Comparison of ENCODE assay signal across 14 mouse cellular contexts in the genomic region with DNA sequence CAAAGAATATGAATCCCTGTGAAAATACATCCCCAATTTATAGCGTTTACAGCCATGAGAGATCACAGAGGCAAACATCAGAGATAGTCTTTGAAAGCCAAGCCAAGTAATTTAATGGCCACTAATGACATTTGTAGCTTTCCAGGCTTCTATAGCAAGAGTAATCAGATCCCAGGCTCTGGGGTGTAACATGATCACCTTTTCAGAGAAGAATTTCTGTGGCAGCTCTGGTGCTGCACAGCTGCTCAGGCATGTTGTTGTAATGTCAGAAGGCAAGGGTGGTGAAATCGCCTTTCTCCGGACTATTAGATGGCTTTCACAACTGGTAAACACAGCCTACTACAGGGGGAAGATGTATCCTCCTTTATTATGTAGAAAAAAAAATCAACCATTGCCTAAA.
DNase-seq lines count a peak whose midpoint lies in the region; ATAC-seq and TF ChIP-seq lines count a peak whose summit lies in the region.
"Had no signal": no experiment of that assay in that cellular context is flagged by ENCODE, and none has a peak within 500 bp of the region (broad histone marks: within the 10 kb centered on the region; RNA-seq: fewer than 3 reads in every experiment).

No protein-coding gene starts in this region.

- no peak for TF ChIP-seq CTCF in cerebellum, adult 2 months (IDR thresholded peaks at IDR 0.05; ENCODE audit: borderline replicate concordance, insufficient read depth, low read depth, low read length)

- DNase-seq in hindlimb bud, embryonic 11.5 days (ENCODE audit: extremely low spot score, low read depth, low spot score), result peak; percentile 54
- no peak for DNase-seq in frontal cortex, adult 2 months (ENCODE audit: extremely low spot score in 1 of 2, low spot score in 1 of 2)
- no peak for DNase-seq in cerebellum, adult 2 months
- no peak for DNase-seq in spleen, postnatal 36 days (ENCODE audit: low spot score in 2 of 2)
- DNase-seq: cerebellum, adult 8-10 months; heart, postnatal 14 days; lung, embryonic 14.5 days; right cerebral cortex, postnatal 4 days had no signal

- H3K4me3 ChIP-seq in forebrain, embryonic 15.5 days, result no peak overlapping the region
- no peak overlapping the region for H3K4me3 ChIP-seq in forebrain, embryonic 12.5 days (replicated peaks)
- H3K4me3 ChIP-seq in neural tube, embryonic 12.5 days, result no peak overlapping the region
- no peak overlapping the region for H3K4me3 ChIP-seq in neural tube, embryonic 15.5 days (replicated peaks)
- H3K4me3 ChIP-seq in cerebellum, adult 2 months (replicated peaks; ENCODE audit: insufficient read depth, low read depth, low read length), result no peak overlapping the region
- H3K4me3 ChIP-seq: intestine, embryonic 15.5 days had no signal

- ATAC-seq in forebrain, embryonic 15.5 days (replicated peaks), result 0 out of 2 replicates have a peak, but pooled peaks have one; percentile 29
- no peak for ATAC-seq in forebrain, embryonic 12.5 days (ENCODE audit: low FRiP score)
- no peak for ATAC-seq in neural tube, embryonic 12.5 days (ENCODE audit: low FRiP score, low read depth)
- no peak for ATAC-seq in neural tube, embryonic 15.5 days (ENCODE audit: low FRiP score)
- ATAC-seq: intestine, embryonic 15.5 days had no signal

- no peak overlapping the region for H3K4me2 ChIP-seq in forebrain, embryonic 15.5 days (replicated peaks)
- H3K4me2 ChIP-seq in forebrain, embryonic 12.5 days, result no peak overlapping the region
- no peak overlapping the region for H3K4me2 ChIP-seq in neural tube, embryonic 12.5 days (replicated peaks)
- no peak overlapping the region for H3K4me2 ChIP-seq in neural tube, embryonic 15.5 days
- H3K4me2 ChIP-seq: intestine, embryonic 15.5 days; lung, embryonic 14.5 days had no signal

- no peak for TF ChIP-seq POLR2A in cerebellum, adult 2 months (IDR thresholded peaks at IDR 0.05; ENCODE audit: borderline replicate concordance, insufficient read depth, low read length)

- H3K27ac ChIP-seq in forebrain, embryonic 15.5 days (replicated peaks), result peak overlapping the region; percentile 77
- H3K27ac ChIP-seq in forebrain, embryonic 12.5 days, result no peak overlapping the region; the same call in 1 of the 2 replicates
- H3K27ac ChIP-seq in neural tube, embryonic 12.5 days, result 0 out of 2 replicates have a peak overlapping the region, but pooled peaks have one; percentile 15
- no peak overlapping the region; the same call in 1 of the 2 replicates for H3K27ac ChIP-seq in neural tube, embryonic 15.5 days (replicated peaks)
- H3K27ac ChIP-seq in cerebellum, adult 2 months (ENCODE audit: insufficient read depth, low read length), result no peak overlapping the region
- H3K27ac ChIP-seq: intestine, embryonic 15.5 days had no signal

- WGBS in forebrain, embryonic 15.5 days, result 71% methylated on average over 3 of the region's 3 CpGs
- 70% methylated on average over 3 of the region's 3 CpGs for WGBS in forebrain, embryonic 12.5 days
- WGBS in neural tube, embryonic 12.5 days, result 61% methylated on average over 3 of the region's 3 CpGs
- WGBS in neural tube, embryonic 15.5 days, result 64% methylated on average over 3 of the region's 3 CpGs
- 82% methylated on average over 3 of the region's 3 CpGs for WGBS in cerebellum, adult 2 months

- no peak overlapping the region for H3K9ac ChIP-seq in forebrain, embryonic 15.5 days (replicated peaks)
- no peak overlapping the region for H3K9ac ChIP-seq in forebrain, embryonic 12.5 days
- H3K9ac ChIP-seq in neural tube, embryonic 12.5 days, result no peak overlapping the region
- no peak overlapping the region for H3K9ac ChIP-seq in neural tube, embryonic 15.5 days (replicated peaks)
- H3K9ac ChIP-seq: intestine, embryonic 15.5 days; lung, embryonic 14.5 days had no signal

- H3K27me3 ChIP-seq in forebrain, embryonic 15.5 days, result no peaks in the 10 kb centered on the region
- H3K27me3 ChIP-seq in forebrain, embryonic 12.5 days, result no peaks in the 10 kb centered on the region
- H3K27me3 ChIP-seq in neural tube, embryonic 12.5 days (replicated peaks), result no peaks in the 10 kb centered on the region
- no peaks in the 10 kb centered on the region for H3K27me3 ChIP-seq in neural tube, embryonic 15.5 days (replicated peaks)
- no peaks in the 10 kb centered on the region for H3K27me3 ChIP-seq in cerebellum, adult 2 months (ENCODE audit: control insufficient read depth, insufficient read depth, low read length)
- H3K27me3 ChIP-seq: intestine, embryonic 15.5 days had no signal

- no peaks in the 10 kb centered on the region for H3K9me3 ChIP-seq in forebrain, embryonic 15.5 days
- H3K9me3 ChIP-seq in forebrain, embryonic 12.5 days, result no peaks in the 10 kb centered on the region
- no peaks in the 10 kb centered on the region for H3K9me3 ChIP-seq in neural tube, embryonic 12.5 days
- H3K9me3 ChIP-seq in neural tube, embryonic 15.5 days (replicated peaks), result no peaks in the 10 kb centered on the region
- H3K9me3 ChIP-seq: intestine, embryonic 15.5 days had no signal

- H3K4me1 ChIP-seq in forebrain, embryonic 15.5 days, result peaks cover 18% of the 10 kb centered on the region
- H3K4me1 ChIP-seq in forebrain, embryonic 12.5 days, result no peaks in the 10 kb centered on the region
- no peaks in the 10 kb centered on the region for H3K4me1 ChIP-seq in neural tube, embryonic 12.5 days
- no peaks in the 10 kb centered on the region for H3K4me1 ChIP-seq in neural tube, embryonic 15.5 days
- H3K4me1 ChIP-seq in cerebellum, adult 2 months (ENCODE audit: control insufficient read depth, insufficient read depth, low read length), result no peaks in the 10 kb centered on the region
- H3K4me1 ChIP-seq: intestine, embryonic 15.5 days had no signal

- 0 out of 2 replicates have a peak, but pooled peaks cover 2% of the 10 kb centered on the region for H3K36me3 ChIP-seq in forebrain, embryonic 15.5 days
- no peaks in the 10 kb centered on the region for H3K36me3 ChIP-seq in forebrain, embryonic 12.5 days (replicated peaks)
- H3K36me3 ChIP-seq in neural tube, embryonic 12.5 days, result no peaks in the 10 kb centered on the region
- no peaks in the 10 kb centered on the region for H3K36me3 ChIP-seq in neural tube, embryonic 15.5 days
- H3K36me3 ChIP-seq: G1E; intestine, embryonic 15.5 days had no signal

Comparison
In these comparisons a context has a peak if more than half of its experiments do, and no peak if none do; other contexts are left out.
1. H3K27ac ChIP-seq: peak in forebrain, embryonic 15.5 days (single experiment) and neural tube, embryonic 12.5 days (single experiment); none in forebrain, embryonic 12.5 days (single experiment), neural tube, embryonic 15.5 days (single experiment) and cerebellum, adult 2 months (single experiment).